Mouse (Mus musculus) forebrain, embryonic 16.5 days (tissue): ENCODE data around the gene Myl4. TPM values are rescaled to one million over a fixed set of nuclear protein-coding genes. Genes with fewer than 3 reads are reported as not detected.

Source experiments
- ATAC-seq: fragments of 200-750 bp; cut with Nextera tagmentation; 2 replicates; pipeline ENCODE4 v1.8.0; 2017; ENCODE audit warnings: mild to moderate bottlenecking, moderate library complexity
- H3K27ac ChIP-seq: fragments of 300-500 bp; sonication (generic); 2 replicates; pipeline ENCODE4 v1.5.1; 2014; ENCODE audit warnings: low read length, control low read depth
- H3K27me3 ChIP-seq: fragments of 300-500 bp; sonication (generic); replicated peaks from 2 replicates; pipeline ENCODE4 v1.6.1; 2014; ENCODE audit warnings: low read length; ENCODE audit not compliant: control insufficient read depth, insufficient read depth
- H3K36me3 ChIP-seq: fragments of 300-500 bp; sonication (generic); 2 replicates; pipeline ENCODE4 v1.6.1; 2014; ENCODE audit not compliant: control insufficient read depth, insufficient read depth
- H3K4me1 ChIP-seq: fragments of 300-500 bp; sonication (generic); replicated peaks from 2 replicates; pipeline ENCODE4 v1.6.1; 2014; ENCODE audit warnings: low read length; ENCODE audit not compliant: control insufficient read depth, insufficient read depth
- H3K4me2 ChIP-seq: fragments of 300-500 bp; sonication (generic); 2 replicates; pipeline ENCODE4 v1.6.1; 2014; ENCODE audit warnings: mild to moderate bottlenecking, low read length, control low read depth
- H3K4me3 ChIP-seq: fragments of 300-500 bp; sonication (generic); replicated peaks from 2 replicates; pipeline ENCODE4 v1.5.1; 2014; ENCODE audit warnings: mild to moderate bottlenecking, low read length, control low read depth
- H3K9ac ChIP-seq: fragments of 300-500 bp; sonication (generic); replicated peaks from 2 replicates; pipeline ENCODE4 v1.6.1; 2014; ENCODE audit warnings: low read depth, low read length, control low read depth
- H3K9me3 ChIP-seq: fragments of 300-500 bp; sonication (generic); 2 replicates; pipeline ENCODE4 v1.6.1; 2016; ENCODE audit warnings: low read length; ENCODE audit not compliant: control insufficient read depth
- WGBS: fragments of 180-500 bp; shearing (Covaris S2); extraction: QIAGEN DNeasy Blood & Tissue Kit; methylation state at CpG from one replicate; pipeline ENCODE4 v1.1.7; 2014; 5-methylcytosine and 5-hydroxymethylcytosine counted together
- polyA plus RNA-seq: library from polyadenylated mRNA; unstranded; fragments of >200 nt; fragmentation: Nextera tagmentation; extraction: Ambion mirVana; gene quantifications from 2 replicates; pipeline ENCODE4 v1.2.1, GENCODE M21; 2015

The Myl4 gene
- polyA plus RNA-seq, 1 experiment from 2014 or later, result 3.0 TPM

- WGBS, result 39% methylated on average over 13 of the region's 13 CpGs
- Histone ChIP-seq H3K27me3 (no peaks in the 10 kb centered on the region), H3K9ac (no peak overlapping the region), H3K4me2 (no peak overlapping the region), H3K9me3 (no peaks in the 10 kb centered on the region), H3K27ac (no peak overlapping the region), H3K4me1 (peaks cover 10% of the 10 kb centered on the region), H3K4me3 (no peak overlapping the region), H3K36me3 (no peaks in the 10 kb centered on the region)
- ATAC-seq, result 0 out of 2 replicates have a peak, but pooled peaks have one; percentile 31
Observed at GRCm38 (mm10) chr11:104619084-104620022, 68.9 kb downstream of the Myl4 start.

- no peak overlapping the region for H3K9ac ChIP-seq
- 48% methylated on average over 12 of the region's 12 CpGs for WGBS
- H3K27ac ChIP-seq, result no peak overlapping the region
- H3K4me3 ChIP-seq, result no peak overlapping the region
- no peaks in the 10 kb centered on the region for H3K36me3 ChIP-seq
- H3K27me3 ChIP-seq, result no peaks in the 10 kb centered on the region
- no peaks in the 10 kb centered on the region for H3K9me3 ChIP-seq
- peaks cover 10% of the 10 kb centered on the region for H3K4me1 ChIP-seq
- no peak for ATAC-seq
- no peak overlapping the region for H3K4me2 ChIP-seq
Observed at GRCm38 (mm10) chr11:104622040-104622962, 71.8 kb downstream of the Myl4 start.

- no peak overlapping the region for H3K9ac ChIP-seq
- no peak overlapping the region for H3K4me2 ChIP-seq
- H3K4me3 ChIP-seq, result no peak overlapping the region
- H3K27ac ChIP-seq, result no peak overlapping the region
- 49% methylated on average over 6 of the region's 6 CpGs for WGBS
- peaks cover 2% of the 10 kb centered on the region for H3K4me1 ChIP-seq
- no peaks in the 10 kb centered on the region for H3K9me3 ChIP-seq
- H3K27me3 ChIP-seq, result no peaks in the 10 kb centered on the region
- no peaks in the 10 kb centered on the region for H3K36me3 ChIP-seq
- ATAC-seq, result no peak
Observed at GRCm38 (mm10) chr11:104624791-104625391, 74.4 kb downstream of the Myl4 start.

GRCm38 (mm10) chr11:104625453-104626402 is 75.3 kb downstream of the Myl4 start:
- H3K4me3 ChIP-seq, result no peak overlapping the region
- no peaks in the 10 kb centered on the region for H3K4me1 ChIP-seq

GRCm38 (mm10) chr11:104626635-104627034 is 76.2 kb downstream of the Myl4 start:
- no peak for ATAC-seq
- no peaks in the 10 kb centered on the region for H3K4me1 ChIP-seq
- no peak overlapping the region for H3K4me3 ChIP-seq
- H3K4me2 ChIP-seq, result no peak overlapping the region
- H3K36me3 ChIP-seq, result no peaks in the 10 kb centered on the region
- no peaks in the 10 kb centered on the region for H3K9me3 ChIP-seq
- H3K27me3 ChIP-seq, result no peaks in the 10 kb centered on the region
- no peak overlapping the region for H3K27ac ChIP-seq
- H3K9ac ChIP-seq, result no peak overlapping the region

More at GRCm38 (mm10) chr11:104625453-104626402, 75.3 kb downstream of the Myl4 start:
- ATAC-seq, result no peak
- Histone ChIP-seq H3K9ac (no peak overlapping the region), H3K36me3 (no peaks in the 10 kb centered on the region), H3K9me3 (no peaks in the 10 kb centered on the region), H3K4me2 (no peak overlapping the region), H3K27ac (no peak overlapping the region), H3K27me3 (no peaks in the 10 kb centered on the region)
- 49% methylated on average over 12 of the region's 12 CpGs for WGBS

- H3K4me3 ChIP-seq, result no peak overlapping the region
- H3K9me3 ChIP-seq, result no peaks in the 10 kb centered on the region
- no peak for ATAC-seq
- H3K27me3 ChIP-seq, result no peaks in the 10 kb centered on the region
- H3K36me3 ChIP-seq, result no peaks in the 10 kb centered on the region
- H3K27ac ChIP-seq, result no peak overlapping the region
- no peaks in the 10 kb centered on the region for H3K4me1 ChIP-seq
- WGBS, result 42% methylated on average over 11 of the region's 11 CpGs
- H3K4me2 ChIP-seq, result no peak overlapping the region
- no peak overlapping the region for H3K9ac ChIP-seq
Observed at GRCm38 (mm10) chr11:104627616-104628301, 77.3 kb downstream of the Myl4 start.

GRCm38 (mm10) chr11:104628566-104628965 is 78.1 kb downstream of the Myl4 start:
- Histone ChIP-seq H3K4me3 (no peak overlapping the region), H3K27me3 (no peaks in the 10 kb centered on the region), H3K27ac (no peak overlapping the region), H3K9ac (no peak overlapping the region), H3K9me3 (no peaks in the 10 kb centered on the region), H3K4me2 (no peak overlapping the region), H3K4me1 (no peaks in the 10 kb centered on the region), H3K36me3 (no peaks in the 10 kb centered on the region)
- WGBS, result 89% methylated on average over 5 of the region's 5 CpGs
- ATAC-seq, result no peak

- Histone ChIP-seq H3K4me2 (no peak overlapping the region), H3K4me3 (no peak overlapping the region), H3K9me3 (no peaks in the 10 kb centered on the region), H3K9ac (no peak overlapping the region), H3K27ac (no peak overlapping the region), H3K4me1 (no peaks in the 10 kb centered on the region), H3K27me3 (no peaks in the 10 kb centered on the region), H3K36me3 (no peaks in the 10 kb centered on the region)
- 79% methylated on average over 7 of the region's 7 CpGs for WGBS
- ATAC-seq, result no peak
Observed at GRCm38 (mm10) chr11:104630185-104630835, 79.8 kb downstream of the Myl4 start.
